Mouse (Mus musculus) hindbrain, postnatal 0 days (tissue): ENCODE measurements around the gene Nsl1. TPM values are rescaled to one million over a fixed set of nuclear protein-coding genes. Genes with fewer than 3 reads are reported as not detected.

ENCODE experiments used
- ATAC-seq: fragments of 200-750 bp; cut with Nextera tagmentation; 2 replicates; pipeline ENCODE4 v1.8.0; 2017; ENCODE audit warnings: mild to moderate bottlenecking, moderate TSS enrichment, moderate library complexity
- DNase-seq: peaks from one replicate; pipeline ENCODE4 v3.0.0-alpha.2; 2015; ENCODE audit warnings: low spot score
- H3K27ac ChIP-seq: fragments of 300-500 bp; sonication (generic); 2 replicates; pipeline ENCODE4 v1.5.1; 2014; ENCODE audit warnings: mild to moderate bottlenecking
- H3K27me3 ChIP-seq: fragments of 300-500 bp; sonication (generic); 2 replicates; pipeline ENCODE4 v1.6.1; 2014; ENCODE audit warnings: low read length, mixed read lengths; ENCODE audit not compliant: insufficient read depth
- H3K36me3 ChIP-seq: fragments of 300-500 bp; sonication (generic); 2 replicates; pipeline ENCODE4 v1.6.1; 2014; ENCODE audit warnings: low read length, mixed read lengths; ENCODE audit not compliant: insufficient read depth
- H3K4me1 ChIP-seq: fragments of 300-500 bp; sonication (generic); 2 replicates; pipeline ENCODE4 v1.6.1; 2014; ENCODE audit warnings: antibody characterized with exemption, low read length, mixed read lengths; ENCODE audit not compliant: insufficient read depth
- H3K4me2 ChIP-seq: fragments of 300-500 bp; sonication (generic); 2 replicates; pipeline ENCODE4 v1.6.1; 2014; ENCODE audit warnings: low read depth, mild to moderate bottlenecking, low read length, moderate library complexity, mixed read lengths
- H3K4me3 ChIP-seq: fragments of 300-500 bp; sonication (generic); 2 replicates; pipeline ENCODE4 v1.5.1; 2014; ENCODE audit warnings: low read length
- H3K9ac ChIP-seq: fragments of 300-500 bp; sonication (generic); replicated peaks from 2 replicates; pipeline ENCODE4 v1.6.1; 2014; ENCODE audit warnings: mild to moderate bottlenecking, low read length, moderate library complexity, mixed read lengths
- H3K9me3 ChIP-seq: fragments of 300-500 bp; sonication (generic); 2 replicates; pipeline ENCODE4 v1.6.1; 2016; ENCODE audit warnings: low read length, mixed read lengths
- CTCF ChIP-seq: IDR thresholded peaks from 2 replicates; pipeline ENCODE4 v1.5.1; 2016; ENCODE audit warnings: antibody characterized with exemption, control low read depth, low read depth
- WGBS: fragments of 180-500 bp; shearing (Covaris S2); extraction: QIAGEN DNeasy Blood & Tissue Kit; methylation state at CpG from one replicate; pipeline ENCODE4 v1.1.7; 2014; 5-methylcytosine and 5-hydroxymethylcytosine counted together
- polyA plus RNA-seq: library from polyadenylated mRNA; unstranded; fragments of >200 nt; fragmentation: Nextera tagmentation; extraction: Ambion mirVana; gene quantifications from 2 replicates; pipeline ENCODE4 v1.2.1, GENCODE M21; 2015
- total RNA-seq: library from RNA; depleted of rRNA; stranded (reverse); fragments of >200 nt; gene quantifications from 2 replicates; pipeline ENCODE4 v1.2.3, GENCODE M21; 2014

Nsl1 gene
- total and polyA plus RNA-seq, 2 experiments from 2014 or later: 1.2 to 3.2 TPM

GRCm38 (mm10) chr1:191037999-191038398 lies 24.8 kb upstream of the Nsl1 start:
- H3K4me3 ChIP-seq: no peak overlapping the region
- no peak for TF ChIP-seq CTCF
- no peaks in the 10 kb centered on the region for H3K36me3 ChIP-seq
- ATAC-seq (no peak), DNase-seq (no peak)
- WGBS: 90% methylated on average over 4 of the region's 4 CpGs
- no peaks in the 10 kb centered on the region for H3K4me1 ChIP-seq
- no peaks in the 10 kb centered on the region for H3K27me3 ChIP-seq
- no peak overlapping the region for H3K9ac ChIP-seq
- no peak overlapping the region for H3K27ac ChIP-seq
- no peak overlapping the region for H3K4me2 ChIP-seq
- H3K9me3 ChIP-seq: no peaks in the 10 kb centered on the region

GRCm38 (mm10) chr1:191041352-191041751 lies 21.5 kb upstream of the Nsl1 start:
- DNase-seq: no peak
- no peaks in the 10 kb centered on the region for H3K27me3 ChIP-seq
- H3K4me1 ChIP-seq: no peaks in the 10 kb centered on the region
- H3K36me3 ChIP-seq: no peaks in the 10 kb centered on the region
- no peak overlapping the region for H3K4me3 ChIP-seq
- no peak overlapping the region for H3K27ac ChIP-seq
- no peak overlapping the region for H3K4me2 ChIP-seq
- no peak overlapping the region for H3K9ac ChIP-seq
- TF ChIP-seq CTCF: no peak
- ATAC-seq: no peak
- no peaks in the 10 kb centered on the region for H3K9me3 ChIP-seq

- 88% methylated on average over 5 of the region's 5 CpGs for WGBS
- DNase-seq (no peak), ATAC-seq (no peak)
- no peak overlapping the region for H3K9ac ChIP-seq
- no peak overlapping the region for H3K4me2 ChIP-seq
- no peaks in the 10 kb centered on the region for H3K4me1 ChIP-seq
- no peak overlapping the region for H3K4me3 ChIP-seq
- no peaks in the 10 kb centered on the region for H3K27me3 ChIP-seq
- no peak overlapping the region for H3K27ac ChIP-seq
- H3K9me3 ChIP-seq: no peaks in the 10 kb centered on the region
- no peak for TF ChIP-seq CTCF
- H3K36me3 ChIP-seq: no peaks in the 10 kb centered on the region
Measured at GRCm38 (mm10) chr1:191042106-191042505, 20.7 kb upstream of the Nsl1 start.

- Histone ChIP-seq H3K9ac (no peak overlapping the region), H3K27ac (no peak overlapping the region), H3K9me3 (no peaks in the 10 kb centered on the region), H3K4me3 (no peak overlapping the region), H3K4me2 (no peak overlapping the region), H3K4me1 (no peaks in the 10 kb centered on the region), H3K27me3 (no peaks in the 10 kb centered on the region), H3K36me3 (no peaks in the 10 kb centered on the region)
- DNase-seq (no peak), ATAC-seq (no peak)
- WGBS: 89% methylated on average over 3 of the region's 3 CpGs
- TF ChIP-seq CTCF: no peak
Measured at GRCm38 (mm10) chr1:191042688-191043087, 20.1 kb upstream of the Nsl1 start.

GRCm38 (mm10) chr1:191045264-191045663 lies 17.5 kb upstream of the Nsl1 start:
- Histone ChIP-seq H3K4me2 (no peak overlapping the region), H3K4me1 (no peaks in the 10 kb centered on the region), H3K9ac (no peak overlapping the region), H3K36me3 (no peaks in the 10 kb centered on the region), H3K9me3 (no peaks in the 10 kb centered on the region), H3K4me3 (no peak overlapping the region), H3K27me3 (no peaks in the 10 kb centered on the region), H3K27ac (no peak overlapping the region)
- 90% methylated on average over 2 of the region's 2 CpGs for WGBS
- no peak for DNase-seq
- TF ChIP-seq CTCF: no peak
- ATAC-seq: no peak

- ATAC-seq (peak; percentile 53; the same call in 1 of the 2 replicates), DNase-seq (peak; percentile 11)
- 60% methylated on average over 7 of the region's 7 CpGs for WGBS
- no peaks in the 10 kb centered on the region for H3K27me3 ChIP-seq
- H3K9ac ChIP-seq: no peak overlapping the region
- H3K36me3 ChIP-seq: no peaks in the 10 kb centered on the region
- no peaks in the 10 kb centered on the region for H3K9me3 ChIP-seq
- H3K4me1 ChIP-seq: no peaks in the 10 kb centered on the region
- H3K4me2 ChIP-seq: no peak overlapping the region
- TF ChIP-seq CTCF: no peak
- no peak overlapping the region for H3K27ac ChIP-seq
- no peak overlapping the region for H3K4me3 ChIP-seq
Measured at GRCm38 (mm10) chr1:191046231-191046824, 16.5 kb upstream of the Nsl1 start.

- Histone ChIP-seq H3K4me2 (no peak overlapping the region), H3K27ac (no peak overlapping the region), H3K9me3 (no peaks in the 10 kb centered on the region), H3K4me1 (no peaks in the 10 kb centered on the region), H3K4me3 (no peak overlapping the region), H3K9ac (no peak overlapping the region), H3K27me3 (no peaks in the 10 kb centered on the region), H3K36me3 (no peaks in the 10 kb centered on the region)
- DNase-seq: no peak
- TF ChIP-seq CTCF: no peak
- WGBS: 94% methylated on average over 3 of the region's 3 CpGs
- ATAC-seq: no peak
Measured at GRCm38 (mm10) chr1:191053555-191053954, 9.3 kb upstream of the Nsl1 start.
